Mouse (Mus musculus): ENCODE data around the gene Rpia.

DNA sequence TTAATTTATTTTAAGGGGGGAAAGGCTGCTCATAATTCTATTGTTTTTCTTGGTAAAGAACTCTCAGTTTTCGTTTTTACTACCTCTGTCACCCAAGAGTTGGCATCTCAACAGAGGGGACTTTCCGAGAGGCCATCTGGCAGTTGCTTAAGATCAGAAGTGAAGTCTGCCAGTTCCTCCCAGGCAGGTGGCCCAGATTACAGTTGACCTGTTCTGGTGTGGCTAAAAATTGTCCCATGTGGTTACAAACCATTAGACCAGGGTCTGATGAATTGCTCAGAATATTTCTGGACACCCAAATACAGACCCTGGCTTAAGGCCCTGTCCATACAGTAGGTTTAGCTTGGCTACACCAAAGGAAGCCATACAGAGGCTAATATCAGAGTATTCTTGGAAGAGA is 66.4 kb downstream of the Rpia start:
- TF ChIP-seq HCFC1 (IDR thresholded peaks at IDR 0.05; ENCODE audit: borderline replicate concordance, insufficient read depth, low read length): no peak
- no peak for TF ChIP-seq MAFK (IDR thresholded peaks at IDR 0.05; ENCODE audit: insufficient read depth, low read depth, low read length)
- no peak for TF ChIP-seq ZNF384 (IDR thresholded peaks at IDR 0.05; ENCODE audit: low read depth, low read length)
- no peak for TF ChIP-seq CHD2 (IDR thresholded peaks at IDR 0.05; ENCODE audit: low read depth, low read length)
- TF ChIP-seq ZC3H11A (IDR thresholded peaks at IDR 0.05; ENCODE audit: borderline replicate concordance, low read depth, low read length): no peak
